Mouse (Mus musculus): ENCODE data around the gene Rasgef1b. TPM values are rescaled to one million over a fixed set of nuclear protein-coding genes. Genes with fewer than 3 reads are reported as not detected.

The Rasgef1b gene
- total RNA-seq, 2 experiments from 2014 or later = 9.3 to 13.7 TPM

GRCm38 (mm10) chr5:99402297-99402696 is 326.6 kb downstream of the Rasgef1b start:
- DNase-seq = no peak

GRCm38 (mm10) chr5:99399855-99400626 is 328.8 kb downstream of the Rasgef1b start:
- DNase-seq = no peak

- no peak for DNase-seq
Measured at GRCm38 (mm10) chr5:99398472-99399070, 330.3 kb downstream of the Rasgef1b start.

GRCm38 (mm10) chr5:99394578-99394977 is 334.3 kb downstream of the Rasgef1b start:
- no peak for DNase-seq

- no peak for DNase-seq
Measured at GRCm38 (mm10) chr5:99391525-99391924, 337.3 kb downstream of the Rasgef1b start.

GRCm38 (mm10) chr5:99390776-99391175 is 338.1 kb downstream of the Rasgef1b start:
- DNase-seq = no peak

GRCm38 (mm10) chr5:99390314-99390713 is 338.6 kb downstream of the Rasgef1b start:
- no peak for DNase-seq

GRCm38 (mm10) chr5:99388585-99389250 is 340.1 kb downstream of the Rasgef1b start:
- DNase-seq = no peak

GRCm38 (mm10) chr5:99388131-99388530 is 340.7 kb downstream of the Rasgef1b start:
- DNase-seq = no peak

GRCm38 (mm10) chr5:99387185-99387981 is 341.5 kb downstream of the Rasgef1b start:
- DNase-seq = no peak

GRCm38 (mm10) chr5:99386246-99386845 is 342.5 kb downstream of the Rasgef1b start:
- DNase-seq = no peak

GRCm38 (mm10) chr5:99385737-99386136 is 343.1 kb downstream of the Rasgef1b start:
- DNase-seq = no peak

GRCm38 (mm10) chr5:99385090-99385489 is 343.8 kb downstream of the Rasgef1b start:
- no peak for DNase-seq

- DNase-seq = no peak
Measured at GRCm38 (mm10) chr5:99383783-99384281, 345.0 kb downstream of the Rasgef1b start.

GRCm38 (mm10) chr5:99382786-99383185 is 346.1 kb downstream of the Rasgef1b start:
- no peak for DNase-seq

- DNase-seq = no peak
Measured at GRCm38 (mm10) chr5:99381639-99382038, 347.2 kb downstream of the Rasgef1b start.

GRCm38 (mm10) chr5:99380882-99381281 is 348.0 kb downstream of the Rasgef1b start:
- no peak for DNase-seq

- peak; percentile 77 for DNase-seq
Measured at GRCm38 (mm10) chr5:99380166-99380565, 348.7 kb downstream of the Rasgef1b start.

GRCm38 (mm10) chr5:99378437-99379226 is 350.2 kb downstream of the Rasgef1b start:
- no peak for DNase-seq

GRCm38 (mm10) chr5:99375725-99376124 is 353.1 kb downstream of the Rasgef1b start:
- DNase-seq = no peak

GRCm38 (mm10) chr5:99374460-99374859 is 354.4 kb downstream of the Rasgef1b start:
- no peak for DNase-seq

All from adrenal gland, postnatal 10 days (tissue).